Mouse (Mus musculus): ENCODE measurements around the gene Capn8. TPM values are rescaled to one million over a fixed set of nuclear protein-coding genes. Genes with fewer than 3 reads are reported as not detected.
"Not testable (repeated sequence)": the region's sequence is repeated elsewhere in the genome, so short reads cannot be mapped to it uniquely, and the experiment has no call there.

The Capn8 gene
- polyA plus RNA-seq, 1 experiment from 2014 or later, result not detected

- 78% methylated on average over 4 of the region's 4 CpGs for WGBS
- Histone ChIP-seq H3K4me1 (peaks cover 40% of the 10 kb centered on the region), H3K27ac (no peak overlapping the region), H3K27me3 (ENCODE audit: poor library complexity, severe bottlenecking) (peaks cover 49% of the 10 kb centered on the region), H3K9me3 (0 out of 2 replicates have a peak, but pooled peaks cover 3% of the 10 kb centered on the region), H3K36me3 (replicated peaks) (no peaks in the 10 kb centered on the region), H3K4me3 (no peak overlapping the region)
- no peak for DNase-seq (ENCODE audit: extremely low spot score, low spot score)
These were observed 75.3 kb downstream of the Capn8 start for GRCm38 (mm10) chr1:182640094-182640493.

DNA sequence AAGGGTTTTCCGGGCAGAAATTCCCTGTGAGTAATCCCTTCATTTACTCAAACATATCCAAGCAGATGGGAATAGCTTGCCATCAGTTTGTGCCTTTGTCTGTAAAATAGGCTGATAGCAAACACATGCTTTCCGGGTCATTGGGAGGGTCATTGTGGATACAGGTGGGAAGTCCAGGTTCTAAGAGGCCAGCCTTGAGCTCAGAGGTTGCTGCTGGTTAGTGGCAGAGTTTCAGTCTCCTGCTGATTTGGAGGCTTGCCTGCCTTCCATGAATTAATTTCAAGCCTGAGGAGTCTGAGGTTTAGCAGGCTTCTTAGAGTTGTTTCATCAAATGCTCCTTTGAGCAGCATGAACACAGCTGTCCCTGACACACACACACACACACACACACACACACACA, 78.0 kb downstream of the Capn8 start:
- Histone ChIP-seq H3K9me3 (0 out of 2 replicates have a peak, but pooled peaks cover 3% of the 10 kb centered on the region), H3K36me3 (replicated peaks) (no peaks in the 10 kb centered on the region), H3K4me3 (no peak overlapping the region), H3K27me3 (ENCODE audit: poor library complexity, severe bottlenecking) (peaks cover 53% of the 10 kb centered on the region), H3K4me1 (peaks cover 60% of the 10 kb centered on the region), H3K27ac (no peak overlapping the region)
- 43% methylated on average over 2 of the region's 2 CpGs for WGBS
- no peak for DNase-seq (ENCODE audit: extremely low spot score, low spot score)

DNA sequence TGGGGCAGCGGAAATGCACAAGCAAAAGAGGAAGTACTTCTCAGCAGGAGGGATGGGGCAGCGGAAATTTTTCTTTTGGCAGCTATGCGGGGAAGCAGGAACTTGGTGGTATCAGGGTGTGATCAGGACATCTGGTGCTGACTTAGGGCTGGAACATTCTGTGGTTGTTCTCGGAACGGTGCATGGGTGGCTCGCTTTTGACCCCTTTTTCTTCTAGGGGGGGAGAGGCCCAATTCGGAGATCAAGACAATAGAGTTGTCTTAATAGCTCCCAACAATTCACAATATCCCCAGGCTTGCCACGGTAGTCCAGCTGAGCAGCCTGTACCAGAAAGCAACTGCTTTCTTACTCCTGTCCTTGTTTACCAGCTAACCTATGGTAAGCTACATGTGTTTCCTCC, 79.6 kb downstream of the Capn8 start:
- WGBS, result 87% methylated on average over 8 of the region's 8 CpGs

GRCm38 (mm10) chr1:182645211-182645668, 80.4 kb downstream of the Capn8 start:
- DNase-seq (ENCODE audit: extremely low spot score, low spot score), result no peak
- H3K4me3 ChIP-seq, result no peak overlapping the region
- H3K27ac ChIP-seq, result 0 out of 2 replicates have a peak overlapping the region, but pooled peaks have one; percentile 3
- H3K4me1 ChIP-seq, result peaks cover 47% of the 10 kb centered on the region
- H3K36me3 ChIP-seq (replicated peaks), result no peaks in the 10 kb centered on the region
- H3K27me3 ChIP-seq (ENCODE audit: poor library complexity, severe bottlenecking), result peaks cover 47% of the 10 kb centered on the region
- 65% methylated on average over 6 of the region's 6 CpGs for WGBS
- 0 out of 2 replicates have a peak, but pooled peaks cover 3% of the 10 kb centered on the region for H3K9me3 ChIP-seq

More for the DNA sequence above, 79.6 kb downstream of the Capn8 start:
- H3K4me3 ChIP-seq; H3K27ac ChIP-seq; H3K9me3 ChIP-seq; H3K36me3 ChIP-seq (replicated peaks); DNase-seq (ENCODE audit: extremely low spot score, low spot score): not testable (repeated sequence)
- H3K27me3 ChIP-seq (ENCODE audit: poor library complexity, severe bottlenecking), result peaks cover 55% of the 10 kb centered on the region
- H3K4me1 ChIP-seq, result peaks cover 48% of the 10 kb centered on the region

GRCm38 (mm10) chr1:182646796-182647195, 82.0 kb downstream of the Capn8 start:
- Histone ChIP-seq H3K27me3 (ENCODE audit: poor library complexity, severe bottlenecking) (peaks cover 38% of the 10 kb centered on the region), H3K9me3 (0 out of 2 replicates have a peak, but pooled peaks cover 3% of the 10 kb centered on the region), H3K27ac (0 out of 2 replicates have a peak overlapping the region, but pooled peaks have one; percentile 20), H3K4me1 (peaks cover 45% of the 10 kb centered on the region), H3K36me3 (replicated peaks) (no peaks in the 10 kb centered on the region), H3K4me3 (no peak overlapping the region)
- DNase-seq (ENCODE audit: extremely low spot score, low spot score), result no peak
- 46% methylated on average over 3 of the region's 3 CpGs for WGBS

- Histone ChIP-seq H3K4me3 (no peak overlapping the region), H3K36me3 (replicated peaks) (no peaks in the 10 kb centered on the region), H3K4me1 (peaks cover 2% of the 10 kb centered on the region), H3K27ac (no peak overlapping the region), H3K27me3 (ENCODE audit: poor library complexity, severe bottlenecking) (peaks cover 30% of the 10 kb centered on the region), H3K9me3 (peaks cover 7% of the 10 kb centered on the region; the same call in 1 of the 2 replicates)
- DNase-seq (ENCODE audit: extremely low spot score, low spot score), result peak; percentile 50
- WGBS, result 23% methylated on average over 6 of the region's 6 CpGs
These were observed 93.0 kb downstream of the Capn8 start for GRCm38 (mm10) chr1:182657760-182658159.

- Histone ChIP-seq H3K9me3 (peaks cover 7% of the 10 kb centered on the region; the same call in 1 of the 2 replicates), H3K4me1 (peaks cover 28% of the 10 kb centered on the region), H3K27me3 (ENCODE audit: poor library complexity, severe bottlenecking) (peaks cover 43% of the 10 kb centered on the region), H3K27ac (no peak overlapping the region), H3K4me3 (no peak overlapping the region), H3K36me3 (replicated peaks) (no peaks in the 10 kb centered on the region)
- DNase-seq (ENCODE audit: extremely low spot score, low spot score), result no peak
- 77% methylated on average over 7 of the region's 7 CpGs for WGBS
These were observed 95.6 kb downstream of the Capn8 start for GRCm38 (mm10) chr1:182660365-182660764.

DNA sequence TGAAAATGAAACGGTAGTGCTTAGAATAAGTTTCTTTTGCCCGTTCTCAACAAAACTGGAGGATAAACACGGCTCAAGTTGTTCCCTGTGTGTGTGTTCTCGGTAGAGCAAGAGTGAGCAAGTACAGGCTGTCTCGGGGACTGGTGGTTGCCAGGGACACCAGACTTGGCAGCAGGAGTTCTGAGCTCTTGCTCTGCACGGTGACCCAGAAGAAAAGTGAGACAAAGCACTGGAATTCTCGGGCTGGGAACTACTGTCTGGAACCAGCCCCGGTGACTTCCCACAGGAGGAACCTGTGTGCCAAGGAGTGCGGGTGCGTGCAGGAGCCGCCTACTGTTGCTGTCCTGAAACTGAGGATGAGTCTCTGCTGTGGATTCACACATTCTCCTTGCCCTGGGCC, 98.9 kb downstream of the Capn8 start:
- Histone ChIP-seq H3K27me3 (ENCODE audit: poor library complexity, severe bottlenecking) (peaks cover 47% of the 10 kb centered on the region), H3K9me3 (no peaks in the 10 kb centered on the region), H3K4me1 (peaks cover 46% of the 10 kb centered on the region), H3K27ac (peak overlapping the region; percentile 66), H3K36me3 (replicated peaks) (no peaks in the 10 kb centered on the region), H3K4me3 (no peak overlapping the region)
- DNase-seq (ENCODE audit: extremely low spot score, low spot score), result peak; percentile 42
- 57% methylated on average over 11 of the region's 11 CpGs for WGBS

DNA sequence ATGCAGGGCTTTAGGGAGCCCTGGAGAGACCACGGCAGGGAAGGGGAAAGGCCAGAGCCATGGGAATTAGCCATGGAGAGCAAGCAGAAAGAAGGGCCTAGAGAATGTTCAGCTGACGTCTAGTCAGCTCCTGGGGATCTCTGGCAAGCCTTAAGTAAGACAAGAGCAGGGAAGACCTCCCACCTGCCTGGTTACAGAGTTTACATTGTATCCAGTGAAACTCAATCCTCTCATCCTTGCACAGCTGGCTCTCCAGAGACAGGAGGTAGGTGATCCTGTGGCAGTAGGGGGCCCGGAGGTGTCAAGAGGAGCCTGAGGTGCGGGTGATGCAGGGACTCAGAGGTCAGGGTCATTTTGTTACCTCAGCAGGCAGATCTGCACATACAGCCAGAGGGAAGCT, 100.0 kb downstream of the Capn8 start:
- Histone ChIP-seq H3K4me3 (no peak overlapping the region), H3K4me1 (peaks cover 51% of the 10 kb centered on the region), H3K9me3 (no peaks in the 10 kb centered on the region), H3K27me3 (ENCODE audit: poor library complexity, severe bottlenecking) (peaks cover 53% of the 10 kb centered on the region), H3K36me3 (replicated peaks) (no peaks in the 10 kb centered on the region), H3K27ac (peak overlapping the region; percentile 37)
- WGBS, result 42% methylated on average over 4 of the region's 4 CpGs
- no peak for DNase-seq (ENCODE audit: extremely low spot score, low spot score)

GRCm38 (mm10) chr1:182667281-182667680, 102.5 kb downstream of the Capn8 start:
- Histone ChIP-seq H3K9me3 (no peaks in the 10 kb centered on the region), H3K27ac (no peak overlapping the region), H3K4me3 (no peak overlapping the region), H3K27me3 (ENCODE audit: poor library complexity, severe bottlenecking) (peaks cover 58% of the 10 kb centered on the region), H3K4me1 (peaks cover 68% of the 10 kb centered on the region), H3K36me3 (replicated peaks) (no peaks in the 10 kb centered on the region)
- DNase-seq (ENCODE audit: extremely low spot score, low spot score), result no peak
- WGBS, result 95% methylated on average over 3 of the region's 3 CpGs

- Histone ChIP-seq H3K36me3 (replicated peaks) (no peaks in the 10 kb centered on the region), H3K4me1 (peaks cover 47% of the 10 kb centered on the region), H3K9me3 (no peaks in the 10 kb centered on the region; the same call in 1 of the 2 replicates), H3K27ac (peak overlapping the region; percentile 48), H3K4me3 (no peak overlapping the region), H3K27me3 (ENCODE audit: poor library complexity, severe bottlenecking) (peaks cover 46% of the 10 kb centered on the region)
- no peak for DNase-seq (ENCODE audit: extremely low spot score, low spot score)
- 91% methylated on average over 11 of the region's 11 CpGs for WGBS
These were observed 104.9 kb downstream of the Capn8 start for GRCm38 (mm10) chr1:182669741-182670140.

DNA sequence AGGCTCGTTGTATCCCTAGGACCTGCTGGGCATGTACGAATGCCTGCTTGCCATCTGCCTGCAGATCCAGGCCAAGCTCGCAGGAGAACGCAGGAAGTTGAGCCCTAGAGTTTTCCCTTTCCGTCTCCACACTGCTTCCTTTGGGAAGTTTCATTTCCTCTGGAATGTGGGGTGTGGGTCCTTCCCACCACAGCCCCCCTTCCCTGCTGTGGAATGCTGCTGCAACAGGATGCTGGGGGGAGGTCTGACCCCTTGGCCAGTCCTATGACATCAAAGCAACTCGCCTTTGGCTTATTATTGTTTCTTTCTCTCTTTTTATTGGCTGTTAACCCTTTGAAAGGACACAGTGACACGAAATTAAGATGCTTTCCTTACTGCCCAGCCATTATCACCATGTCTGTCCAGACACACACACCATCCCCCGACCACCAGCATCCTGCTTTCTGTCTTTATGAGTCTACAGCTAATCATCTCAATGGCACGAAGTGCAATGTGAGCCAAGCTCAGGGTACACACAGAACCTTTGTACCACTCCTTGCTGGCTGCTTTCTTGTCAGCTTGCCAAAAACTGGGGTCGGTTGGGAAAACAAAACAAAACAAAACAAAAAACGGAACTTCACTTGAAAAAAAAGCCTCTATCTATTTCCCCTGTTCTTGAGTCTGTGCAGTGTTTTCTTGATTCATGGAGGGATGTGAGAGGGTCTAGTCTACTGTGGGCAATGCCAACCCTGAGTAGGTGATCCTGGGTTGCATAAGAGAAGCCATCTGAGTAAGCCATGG, 105.9 kb downstream of the Capn8 start:
- Histone ChIP-seq H3K27me3 (ENCODE audit: poor library complexity, severe bottlenecking) (peaks cover 43% of the 10 kb centered on the region), H3K4me1 (peaks cover 38% of the 10 kb centered on the region), H3K36me3 (replicated peaks) (no peaks in the 10 kb centered on the region), H3K27ac (peak overlapping the region; percentile 48), H3K4me3 (no peak overlapping the region), H3K9me3 (no peaks in the 10 kb centered on the region; the same call in 1 of the 2 replicates)
- DNase-seq (ENCODE audit: extremely low spot score, low spot score), result no peak
- 44% methylated on average over 11 of the region's 11 CpGs for WGBS

- Histone ChIP-seq H3K36me3 (replicated peaks) (no peaks in the 10 kb centered on the region), H3K4me3 (no peak overlapping the region), H3K27me3 (ENCODE audit: poor library complexity, severe bottlenecking) (peaks cover 43% of the 10 kb centered on the region), H3K4me1 (peaks cover 33% of the 10 kb centered on the region), H3K9me3 (no peaks in the 10 kb centered on the region; the same call in 1 of the 2 replicates), H3K27ac (peak overlapping the region; percentile 48)
- DNase-seq (ENCODE audit: extremely low spot score, low spot score), result no peak
- 44% methylated on average over 4 of the region's 4 CpGs for WGBS
These were observed 106.5 kb downstream of the Capn8 start for GRCm38 (mm10) chr1:182671343-182671624.
